Mouse (Mus musculus): ENCODE data around the gene Ect2. TPM values are rescaled to one million over a fixed set of nuclear protein-coding genes. Genes with fewer than 3 reads are reported as not detected.

The Ect2 gene
- total RNA-seq, 2 experiments from 2014 or later = 0.18 to 0.36 TPM

- peak overlapping the region; percentile 88 for H3K4me3 ChIP-seq
- no peak for DNase-seq
- H3K27ac ChIP-seq = peak overlapping the region; percentile 82
- TF ChIP-seq CTCF (IDR thresholded peaks at IDR 0.05) = no peak
- intact Hi-C loops (cut with DNase I) = no loop called here
Measured at GRCm38 (mm10) chr3:27154280-27154679, 602 bp upstream of the Ect2 start.

DNA sequence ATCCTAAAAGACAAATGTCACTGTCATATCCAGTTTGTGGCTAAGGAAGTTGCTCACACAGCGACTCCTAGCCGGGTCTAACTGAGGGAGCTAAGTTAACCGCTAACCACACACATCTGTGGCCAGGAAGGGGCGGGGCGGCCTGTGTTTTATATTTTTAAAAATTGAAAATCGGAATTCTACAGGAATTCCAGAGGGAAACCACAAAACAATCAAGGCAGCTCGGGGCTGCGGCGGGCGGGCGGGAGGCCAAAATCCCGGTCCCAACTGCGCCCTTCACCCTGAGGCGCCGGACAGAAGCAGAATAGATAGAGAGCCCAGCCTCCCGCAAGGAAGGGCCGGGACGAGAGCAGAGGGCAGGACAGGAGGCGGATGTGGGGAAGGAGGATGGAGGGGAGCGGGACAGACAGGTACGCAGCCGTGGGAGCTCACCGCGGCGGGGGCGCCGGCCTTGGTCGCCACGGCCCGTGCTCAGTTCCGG is 447 bp downstream of the Ect2 start:
- Histone ChIP-seq H3K27ac (peak overlapping the region; percentile 16; the same call in 1 of the 2 replicates), H3K4me3 (peak overlapping the region; percentile 88)
- DNase-seq = no peak
- TF ChIP-seq CTCF (IDR thresholded peaks at IDR 0.05) = no peak
- intact Hi-C loops (cut with DNase I) = no loop called here

DNA sequence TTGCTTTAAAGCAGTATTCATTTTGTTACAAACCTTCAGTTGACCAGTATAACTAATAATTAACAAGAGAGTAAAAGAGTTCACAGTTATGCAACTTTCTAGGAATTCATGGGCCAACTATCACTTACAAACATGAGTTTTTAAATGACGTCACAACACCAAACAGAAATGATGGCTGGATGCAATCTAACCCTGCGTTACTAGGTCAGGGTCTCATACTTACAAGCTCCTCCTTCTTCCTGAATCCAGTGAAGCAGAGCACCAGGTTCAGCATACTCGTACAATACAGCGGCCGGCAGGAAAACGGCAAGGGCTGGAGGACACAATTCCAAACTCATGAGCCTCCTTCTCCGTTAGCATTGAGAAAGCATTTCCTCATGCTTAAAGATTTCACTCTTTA is 7.9 kb downstream of the Ect2 start:
- intact Hi-C loops (cut with DNase I) = no loop called here
- TF ChIP-seq CTCF (IDR thresholded peaks at IDR 0.05) = no peak
- Histone ChIP-seq H3K4me3 (no peak overlapping the region), H3K27ac (no peak overlapping the region)
- DNase-seq = no peak

GRCm38 (mm10) chr3:27143570-27143969 is 10.1 kb downstream of the Ect2 start:
- DNase-seq = no peak
- no peak for TF ChIP-seq CTCF (IDR thresholded peaks at IDR 0.05)
- intact Hi-C loops (cut with DNase I) = no loop called here
- H3K27ac ChIP-seq = no peak overlapping the region
- no peak overlapping the region for H3K4me3 ChIP-seq

DNA sequence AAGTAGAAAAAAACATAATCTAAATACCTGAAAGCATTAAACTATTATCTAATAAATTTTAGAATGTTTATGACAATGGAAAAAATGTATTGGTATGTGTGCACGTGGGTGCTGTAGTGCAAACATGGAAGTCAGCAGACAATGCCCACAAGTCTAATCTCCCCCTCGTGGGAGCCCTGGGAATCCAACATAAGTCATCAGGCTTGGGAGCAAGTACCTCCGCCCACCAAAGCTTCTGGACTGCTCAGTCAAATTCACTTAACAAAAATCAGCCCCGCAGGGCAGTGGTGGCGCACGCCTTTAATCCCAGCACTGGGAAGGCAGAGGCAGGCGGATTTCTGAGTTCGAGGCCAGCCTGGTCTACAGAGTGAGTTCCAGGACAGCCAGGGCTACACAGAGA is 13.6 kb downstream of the Ect2 start:
- intact Hi-C loops (cut with DNase I) = no loop called here
- no peak for TF ChIP-seq CTCF (IDR thresholded peaks at IDR 0.05)
- no peak for DNase-seq
- Histone ChIP-seq H3K27ac (no peak overlapping the region), H3K4me3 (no peak overlapping the region)

- no peak for TF ChIP-seq CTCF (IDR thresholded peaks at IDR 0.05)
- intact Hi-C loops (cut with DNase I) = no loop called here
- Histone ChIP-seq H3K4me3 (no peak overlapping the region), H3K27ac (no peak overlapping the region)
- no peak for DNase-seq
Measured at GRCm38 (mm10) chr3:27121864-27122450, 31.7 kb downstream of the Ect2 start.

DNA sequence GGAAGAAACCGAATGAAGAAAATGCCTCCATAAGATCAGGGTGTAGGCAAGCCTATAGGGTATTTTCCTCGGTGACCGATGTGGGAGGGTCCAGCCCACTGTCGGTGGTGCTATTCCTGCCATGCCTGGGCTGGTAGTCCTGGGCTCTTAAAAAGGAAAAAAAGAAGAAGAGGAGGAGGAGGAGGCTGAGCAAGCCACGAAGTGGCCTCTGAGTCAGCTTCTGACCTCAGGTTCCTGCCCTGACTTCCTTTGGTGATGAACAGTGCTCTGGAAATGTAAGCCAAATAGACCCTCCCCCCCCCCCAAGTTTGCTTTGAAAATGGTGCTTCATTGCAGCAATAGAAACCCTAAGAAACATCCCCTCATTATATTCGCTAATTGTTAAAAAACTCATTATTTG is 32.7 kb downstream of the Ect2 start:
- no peak for TF ChIP-seq CTCF (IDR thresholded peaks at IDR 0.05)
- no peak overlapping the region for H3K4me3 ChIP-seq
- intact Hi-C loops (cut with DNase I) = no loop called here

DNA sequence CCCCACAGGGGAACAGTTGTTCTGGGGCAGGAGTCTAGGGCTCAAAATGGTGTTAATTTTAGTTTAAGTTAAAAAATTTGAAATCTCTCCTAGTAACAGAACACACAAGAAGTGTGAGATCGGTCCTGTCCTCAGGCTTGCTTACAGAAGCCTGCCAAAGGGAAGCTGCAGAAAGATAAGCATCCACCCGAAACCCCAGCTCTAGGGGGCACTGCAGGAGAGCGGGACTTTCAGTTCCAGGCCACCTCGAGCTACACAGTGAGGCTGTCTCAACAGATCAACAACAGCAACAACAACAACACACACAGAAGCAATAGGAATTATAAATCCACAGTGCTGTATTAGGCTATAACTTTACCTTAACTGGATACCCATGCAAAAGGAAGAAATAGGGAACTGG is 35.5 kb downstream of the Ect2 start:
- H3K4me3 ChIP-seq = no peak overlapping the region
- peak; percentile 41 for TF ChIP-seq CTCF (IDR thresholded peaks at IDR 0.05)
- H3K27ac ChIP-seq = no peak overlapping the region
- intact Hi-C loops (cut with DNase I) = loop anchor here (2.0 kb wide), 1 partner anchor 119 kb away; no protein-coding TSS in a partner anchor
- peak; percentile 36 for DNase-seq

More for the DNA sequence above, 32.7 kb downstream of the Ect2 start:
- no peak overlapping the region for H3K27ac ChIP-seq
- no peak for DNase-seq

DNA sequence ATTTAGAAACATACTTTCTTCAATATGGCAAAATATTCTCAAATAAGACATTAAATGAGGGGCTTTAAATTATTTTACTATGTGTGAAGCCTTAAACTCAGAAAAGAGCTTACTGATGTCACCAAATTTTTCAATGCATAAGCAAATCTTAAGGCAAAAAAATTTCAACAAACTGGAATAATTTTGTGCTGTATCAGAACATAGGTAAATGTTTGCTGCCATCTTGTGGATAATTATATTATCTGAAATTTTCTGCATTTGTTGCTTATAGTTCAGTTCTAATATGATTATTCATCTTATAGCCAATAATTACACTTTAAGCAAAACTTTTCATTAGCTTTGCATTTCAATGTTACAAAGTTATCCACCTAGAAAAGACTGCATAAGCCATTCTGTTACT is 42.8 kb downstream of the Ect2 start:
- no peak for DNase-seq
- intact Hi-C loops (cut with DNase I) = loop anchor here (2.0 to 5.0 kb wide), 2 partner anchors 44 to 144 kb away; no protein-coding TSS in a partner anchor
- no peak overlapping the region for H3K27ac ChIP-seq
- TF ChIP-seq CTCF (IDR thresholded peaks at IDR 0.05) = peak; percentile 57
- no peak overlapping the region for H3K4me3 ChIP-seq

DNA sequence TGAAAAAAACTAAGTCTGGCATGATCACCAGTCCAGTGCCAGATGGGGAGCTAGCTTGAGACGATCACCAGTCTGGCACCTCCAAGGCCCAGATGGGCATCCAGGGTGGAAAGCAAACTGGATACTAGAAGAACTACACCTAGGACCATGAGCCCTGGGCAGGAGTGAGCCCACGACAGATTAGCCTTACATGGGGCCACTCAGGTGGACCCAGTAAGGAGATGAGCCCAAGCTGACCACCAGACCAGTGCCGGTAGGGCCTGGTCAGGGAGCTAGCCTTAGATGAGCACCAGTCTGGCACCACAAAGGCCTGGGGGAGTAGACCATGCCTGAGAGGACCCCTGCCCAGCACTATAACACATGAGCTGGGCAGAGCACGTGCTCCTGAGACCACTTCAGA is 44.6 kb downstream of the Ect2 start:
- Histone ChIP-seq H3K27ac (no peak overlapping the region), H3K4me3 (no peak overlapping the region)
- no peak for DNase-seq
- intact Hi-C loops (cut with DNase I) = no loop called here
- no peak for TF ChIP-seq CTCF (IDR thresholded peaks at IDR 0.05)

DNA sequence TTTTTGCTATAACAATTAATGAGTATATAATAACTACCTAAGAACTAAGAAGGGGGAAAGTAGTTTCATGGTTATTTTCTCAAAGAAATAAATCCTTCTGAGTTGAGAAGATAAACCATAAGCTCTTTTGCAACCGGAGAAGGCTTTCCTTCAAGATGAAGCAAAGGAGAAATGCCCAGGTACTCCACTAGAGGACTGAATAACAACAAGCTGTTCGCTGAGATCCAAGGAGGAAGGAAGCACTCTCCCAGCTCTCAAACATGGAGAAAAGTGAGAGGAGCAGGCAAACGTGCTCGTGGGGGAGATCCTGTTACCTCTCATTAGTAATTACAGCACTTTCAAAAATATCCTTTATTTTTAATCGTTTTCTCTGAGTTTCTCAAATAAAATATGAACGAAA is 46.5 kb downstream of the Ect2 start:
- intact Hi-C loops (cut with DNase I) = no loop called here
- no peak for TF ChIP-seq CTCF (IDR thresholded peaks at IDR 0.05)
- Histone ChIP-seq H3K4me3 (no peak overlapping the region), H3K27ac (no peak overlapping the region)
- DNase-seq = no peak

- TF ChIP-seq CTCF (IDR thresholded peaks at IDR 0.05) = no peak
- intact Hi-C loops (cut with DNase I) = no loop called here
- H3K27ac ChIP-seq = no peak overlapping the region
- no peak for DNase-seq
- no peak overlapping the region for H3K4me3 ChIP-seq
Measured at GRCm38 (mm10) chr3:27102965-27103364, 50.7 kb downstream of the Ect2 start.

DNA sequence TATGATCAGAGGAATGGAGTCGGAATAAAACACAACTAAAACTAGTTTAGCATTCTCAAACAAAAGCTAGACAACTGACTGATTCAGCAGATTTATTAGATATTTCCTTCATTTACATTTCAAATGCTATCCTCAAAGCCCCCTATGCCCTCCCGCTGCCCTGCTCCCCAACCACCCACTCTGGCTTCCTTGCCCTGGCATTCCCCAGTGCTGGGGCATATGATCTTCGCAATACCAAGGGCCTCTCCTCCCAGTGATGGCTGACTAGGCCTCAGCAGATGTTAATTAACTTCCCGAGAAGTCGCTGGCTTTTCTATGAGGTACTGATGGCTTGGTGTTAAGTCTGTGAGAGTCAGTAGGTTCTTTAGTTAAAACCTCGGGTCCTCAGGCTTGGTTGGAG is 55.0 kb downstream of the Ect2 start:
- TF ChIP-seq CTCF (IDR thresholded peaks at IDR 0.05) = no peak
- Histone ChIP-seq H3K27ac (no peak overlapping the region), H3K4me3 (no peak overlapping the region)
- no peak for DNase-seq
- intact Hi-C loops (cut with DNase I) = no loop called here

GRCm38 (mm10) chr3:27086221-27086620 is 67.5 kb downstream of the Ect2 start:
- no peak overlapping the region for H3K27ac ChIP-seq
- intact Hi-C loops (cut with DNase I) = no loop called here
- no peak for DNase-seq
- TF ChIP-seq CTCF (IDR thresholded peaks at IDR 0.05) = no peak
- no peak overlapping the region for H3K4me3 ChIP-seq
